Mouse (Mus musculus): ENCODE measurements at regions not wholly inside any gene's neighbourhood (a gene's known extent, or its start where the extent isn't known, plus 50 kb on each side); places are given as distances from the start of the nearest gene placed in this dataset.

GRCm38 (mm10) chr14:103401280-103401679, 54.7 kb upstream of the Mycbp2 start:
- Histone ChIP-seq H3K9ac (replicated peaks; ENCODE audit: low read length) (no peak overlapping the region), H3K27ac (replicated peaks; ENCODE audit: low read depth, low read length) (no peak overlapping the region), H3K4me2 (ENCODE audit: low read depth, low read length) (no peak overlapping the region), H3K4me1 (ENCODE audit: control insufficient read depth, insufficient read depth, low read length) (no peaks in the 10 kb centered on the region), H3K27me3 (ENCODE audit: control insufficient read depth, insufficient read depth, low read length) (no peaks in the 10 kb centered on the region), H3K9me3 (replicated peaks; ENCODE audit: control insufficient read depth, low read length) (no peaks in the 10 kb centered on the region), H3K36me3 (replicated peaks; ENCODE audit: control insufficient read depth, insufficient read depth, low read depth, low read length) (no peaks in the 10 kb centered on the region), H3K4me3 (ENCODE audit: low read depth, low read length) (no peak overlapping the region)
- DNase-seq (ENCODE audit: low spot score) (no peak), ATAC-seq (replicated peaks; ENCODE audit: insufficient number of reproducible peaks, low FRiP score, low TSS enrichment, low read depth) (no peak)
- WGBS, result 89% methylated on average over 2 of the region's 2 CpGs

- no peak for DNase-seq (ENCODE audit: low spot score)
- no peak overlapping the region for H3K4me3 ChIP-seq (ENCODE audit: low read depth, low read length)
- H3K4me2 ChIP-seq (ENCODE audit: low read depth, low read length), result no peak overlapping the region
- H3K4me1 ChIP-seq (ENCODE audit: control insufficient read depth, insufficient read depth, low read length), result no peaks in the 10 kb centered on the region
- no peaks in the 10 kb centered on the region for H3K36me3 ChIP-seq (replicated peaks; ENCODE audit: control insufficient read depth, insufficient read depth, low read depth, low read length)
- WGBS, result 76% methylated on average over 1 of the region's 1 CpGs
- H3K27me3 ChIP-seq (ENCODE audit: control insufficient read depth, insufficient read depth, low read length), result no peaks in the 10 kb centered on the region
- ATAC-seq (replicated peaks; ENCODE audit: insufficient number of reproducible peaks, low FRiP score, low TSS enrichment, low read depth), result no peak
- no peaks in the 10 kb centered on the region for H3K9me3 ChIP-seq (replicated peaks; ENCODE audit: control insufficient read depth, low read length)
- H3K27ac ChIP-seq (replicated peaks; ENCODE audit: low read depth, low read length), result no peak overlapping the region
- H3K9ac ChIP-seq (replicated peaks; ENCODE audit: low read length), result no peak overlapping the region
These were observed 51.8 kb upstream of the Mycbp2 start for GRCm38 (mm10) chr14:103398401-103398800.
